Mouse (Mus musculus): ENCODE results near the gene Grk3.

DNA sequence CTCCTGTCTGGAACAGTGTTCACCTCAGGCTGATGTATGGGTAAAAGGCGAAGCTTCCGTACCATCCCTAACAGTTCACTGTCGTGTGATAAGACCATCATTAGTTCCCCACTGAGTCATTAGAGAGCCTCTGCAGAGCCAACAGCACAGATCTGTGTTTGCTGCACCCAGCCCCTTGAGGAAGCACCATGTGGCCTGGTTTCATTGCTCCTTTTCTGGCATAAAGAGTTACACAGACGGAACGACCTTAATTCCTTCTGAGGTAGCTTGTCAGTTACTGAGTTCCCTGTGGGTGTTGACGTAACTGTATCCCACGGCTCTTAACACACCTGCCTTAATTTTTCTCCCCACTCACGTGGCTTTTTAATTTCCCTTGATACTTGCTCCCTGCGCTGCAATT lies 24.3 kb downstream of the Grk3 start:
- TF ChIP-seq POLR2A (IDR thresholded peaks at IDR 0.05; ENCODE audit: low read depth, low read length) (no peak), CTCF (IDR thresholded peaks at IDR 0.05; ENCODE audit: borderline replicate concordance, insufficient read depth, low read length) (no peak)
